Mouse (Mus musculus) lung, postnatal 0 days (tissue): ENCODE results near the gene Gfer.

Experiments
- CTCF ChIP-seq: IDR thresholded peaks from 2 replicates; pipeline ENCODE4 v1.5.1; 2016; ENCODE audit warnings: antibody characterized with exemption, mild to moderate bottlenecking
- EP300 ChIP-seq: IDR thresholded peaks from 2 replicates; pipeline ENCODE4 v1.6.1; 2016; ENCODE audit warnings: antibody characterized with exemption, mild to moderate bottlenecking, control low read depth

DNA sequence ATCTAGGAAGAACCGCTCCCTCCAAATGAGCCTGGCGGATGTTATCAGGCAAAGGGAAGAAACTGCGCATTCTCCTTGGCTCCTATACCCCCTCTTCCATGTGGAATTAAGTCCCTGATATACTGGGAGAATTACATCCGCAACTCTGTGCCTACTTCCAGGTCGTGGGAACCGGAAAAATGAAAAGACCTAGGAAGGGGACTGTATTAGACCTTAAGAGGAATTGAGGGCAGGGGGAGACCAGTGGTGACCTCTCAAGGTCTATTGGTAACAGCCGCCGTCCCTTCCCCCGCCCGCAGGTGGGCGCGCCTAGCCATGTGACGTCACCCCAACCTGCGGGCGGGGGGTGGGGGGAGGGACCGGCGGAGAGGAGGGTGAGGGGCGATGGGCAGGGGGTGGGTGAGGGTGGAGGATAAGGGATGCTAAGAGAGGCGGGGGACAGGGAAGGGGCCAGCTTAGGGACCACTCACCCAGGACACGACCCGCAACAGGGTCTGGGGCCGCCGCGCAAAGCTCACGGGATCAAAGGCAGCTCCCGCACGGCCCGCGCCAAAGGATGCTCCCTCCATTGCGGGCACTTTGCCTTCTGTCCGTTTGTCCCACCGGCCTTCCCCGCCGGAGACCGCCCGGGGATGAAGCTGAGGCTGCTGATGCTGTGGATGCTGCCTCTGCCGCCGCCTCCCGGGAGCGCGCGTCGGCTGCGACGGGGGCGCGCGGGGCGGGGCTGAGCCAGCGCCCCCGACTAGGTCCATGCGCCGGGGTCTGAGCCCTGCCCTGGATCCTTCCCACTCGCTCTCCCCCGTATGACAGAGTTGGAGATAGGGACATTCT, 6.5 kb downstream of the Gfer start, which contains the start of gene Syngr3:
- no peak for TF ChIP-seq CTCF
- TF ChIP-seq EP300, result no peak
